In genomic region chr12:12570563-12571251, GRCm38 (mm10) we compare ENCODE assay signal across 14 mouse cellular contexts.
DNase-seq lines count a peak whose midpoint lies in the region; ATAC-seq and TF ChIP-seq lines count a peak whose summit lies in the region.
"Had no signal": no experiment of that assay in that cellular context is flagged by ENCODE, and none has a peak within 500 bp of the region (broad histone marks: within the 10 kb centered on the region; RNA-seq: fewer than 3 reads in every experiment).

No protein-coding gene starts in this region.

- no peaks in the 10 kb centered on the region for H3K9me3 ChIP-seq in G1E (replicated peaks)
- H3K9me3 ChIP-seq in liver, embryonic 13.5 days (replicated peaks) = no peaks in the 10 kb centered on the region
- H3K9me3 ChIP-seq: embryonic facial prominence, embryonic 12.5 days; midbrain, embryonic 13.5 days had no signal

- DNase-seq in G1E (ENCODE audit: low spot score) (no peak), MN1 (ENCODE audit: low spot score) (no peak)
- peak; percentile 81 for DNase-seq in c-Kit-positive CD71-positive TER-119-negative erythroid progenitor cells, embryonic 14.5 days (ENCODE audit: low read depth)
- DNase-seq in liver, embryonic 13.5 days = peak; percentile 75
- no peak for DNase-seq in layer of hippocampus, postnatal 36 days
- no peak for DNase-seq in right cerebral cortex, postnatal 4 days
- DNase-seq: cerebellum, postnatal 10 days; heart, postnatal 14 days; layer of hippocampus, adult 9-11 months; lung, embryonic 14.5 days; thymus, adult 18-20 months had no signal

- no peaks in the 10 kb centered on the region for H3K27me3 ChIP-seq in G1E (ENCODE audit: insufficient read depth, low read length)
- H3K27me3 ChIP-seq in liver, embryonic 13.5 days = no peaks in the 10 kb centered on the region
- H3K27me3 ChIP-seq: embryonic facial prominence, embryonic 12.5 days; midbrain, embryonic 13.5 days had no signal

- WGBS in liver, embryonic 13.5 days (ENCODE audit: insufficient replicate concordance) = 43% methylated on average over 7 of the region's 7 CpGs

- H3K4me1 ChIP-seq in G1E (ENCODE audit: insufficient read depth, low read depth, low read length) = peaks cover 4% of the 10 kb centered on the region; the same call in 1 of the 2 replicates
- peaks cover 24% of the 10 kb centered on the region for H3K4me1 ChIP-seq in liver, embryonic 13.5 days (replicated peaks)
- H3K4me1 ChIP-seq: embryonic facial prominence, embryonic 12.5 days; midbrain, embryonic 13.5 days had no signal

- H3K4me2 ChIP-seq in liver, embryonic 13.5 days = peak overlapping the region; percentile 44
- H3K4me2 ChIP-seq: embryonic facial prominence, embryonic 12.5 days; lung, embryonic 14.5 days; midbrain, embryonic 13.5 days had no signal

- TF ChIP-seq CTCF in G1E (IDR thresholded peaks at IDR 0.05; ENCODE audit: low read depth, low read length) = no peak

- no peak overlapping the region for H3K4me3 ChIP-seq in G1E (ENCODE audit: low read depth, low read length)
- no peak overlapping the region for H3K4me3 ChIP-seq in liver, embryonic 13.5 days (replicated peaks)
- H3K4me3 ChIP-seq: embryonic facial prominence, embryonic 12.5 days; midbrain, embryonic 13.5 days had no signal

- ATAC-seq in G1E (ENCODE audit: extremely low read depth, insufficient number of reproducible peaks, low FRiP score, poor library complexity, severe bottlenecking) = peak; percentile 54; the same call in 1 of the 2 replicates
- peak; percentile 99 for ATAC-seq in liver, embryonic 13.5 days (ENCODE audit: low read depth)
- ATAC-seq in neutrophil, adult 5-6 weeks (ENCODE audit: extremely low read depth, insufficient number of reproducible peaks, low FRiP score, poor library complexity, severe bottlenecking) = peak; percentile 90
- ATAC-seq: midbrain, embryonic 13.5 days had no signal

- no peaks in the 10 kb centered on the region for H3K36me3 ChIP-seq in G1E (replicated peaks)
- H3K36me3 ChIP-seq in liver, embryonic 13.5 days = no peaks in the 10 kb centered on the region
- H3K36me3 ChIP-seq: embryonic facial prominence, embryonic 12.5 days; midbrain, embryonic 13.5 days had no signal

- peak overlapping the region; percentile 85 for H3K27ac ChIP-seq in liver, embryonic 13.5 days
- H3K27ac ChIP-seq: embryonic facial prominence, embryonic 12.5 days; midbrain, embryonic 13.5 days had no signal

- 0 out of 2 replicates have a peak overlapping the region, but pooled peaks have one; percentile 19 for H3K9ac ChIP-seq in liver, embryonic 13.5 days
- H3K9ac ChIP-seq: embryonic facial prominence, embryonic 12.5 days; lung, embryonic 14.5 days; midbrain, embryonic 13.5 days had no signal

Comparison
In these comparisons a context has a peak if more than half of its experiments do, and no peak if none do; other contexts are left out.
1. DNase-seq: peak in c-Kit-positive CD71-positive TER-119-negative erythroid progenitor cells, embryonic 14.5 days (single experiment) and liver, embryonic 13.5 days (single experiment); none in G1E (single experiment), layer of hippocampus, postnatal 36 days (0 of 2), MN1 (single experiment) and right cerebral cortex, postnatal 4 days (single experiment).
2. Peak in every context shown above with its lines, with median percentiles within 50 percentile points of each other: ATAC-seq.